Mouse (Mus musculus) embryonic facial prominence, embryonic 11.5 days (tissue): Measurements from ENCODE around the gene Cep41. TPM values are rescaled to one million over a fixed set of nuclear protein-coding genes. Genes with fewer than 3 reads are reported as not detected.

Experiments used
- ATAC-seq: fragments of 200-750 bp; cut with Nextera tagmentation; replicated peaks from 2 replicates; pipeline ENCODE4 v1.8.0; 2017; ENCODE audit warnings: low read depth; ENCODE audit not compliant: insufficient number of reproducible peaks, low FRiP score, low TSS enrichment
- DNase-seq: peaks from one replicate; pipeline ENCODE4 v3.0.0-alpha.2; 2015; ENCODE audit warnings: low spot score
- H3K27ac ChIP-seq: fragments of 300-500 bp; sonication (generic); replicated peaks from 2 replicates; pipeline ENCODE4 v1.5.1; 2014; ENCODE audit warnings: mild to moderate bottlenecking, low read depth, low read length, control low read depth
- H3K27me3 ChIP-seq: fragments of 300-500 bp; sonication (generic); 2 replicates; pipeline ENCODE4 v1.6.1; 2014; ENCODE audit warnings: mild to moderate bottlenecking, low read length, moderate library complexity, mixed read lengths; ENCODE audit not compliant: control insufficient read depth, insufficient read depth
- H3K36me3 ChIP-seq: fragments of 300-500 bp; sonication (generic); replicated peaks from 2 replicates; pipeline ENCODE4 v1.6.1; 2014; ENCODE audit warnings: low read depth, mild to moderate bottlenecking, low read length, moderate library complexity, mixed read lengths; ENCODE audit not compliant: control insufficient read depth, insufficient read depth
- H3K4me1 ChIP-seq: fragments of 300-500 bp; sonication (generic); 2 replicates; pipeline ENCODE4 v1.6.1; 2014; ENCODE audit warnings: low read length, mixed read lengths; ENCODE audit not compliant: control insufficient read depth, insufficient read depth
- H3K4me2 ChIP-seq: fragments of 300-500 bp; sonication (generic); 2 replicates; pipeline ENCODE4 v1.6.1; 2014; ENCODE audit warnings: low read depth, mild to moderate bottlenecking, control low read depth, low read length, moderate library complexity
- H3K4me3 ChIP-seq: fragments of 300-500 bp; sonication (generic); 2 replicates; pipeline ENCODE4 v1.5.1; 2014; ENCODE audit warnings: low read depth, low read length, control low read depth
- H3K9ac ChIP-seq: fragments of 300-500 bp; sonication (generic); replicated peaks from 2 replicates; pipeline ENCODE4 v1.6.1; 2014; ENCODE audit warnings: mild to moderate bottlenecking, control low read depth, low read length
- H3K9me3 ChIP-seq: fragments of 300-500 bp; sonication (generic); replicated peaks from 2 replicates; pipeline ENCODE4 v1.6.1; 2016; ENCODE audit warnings: mild to moderate bottlenecking, low read length, inconsistent platforms, mixed read lengths; ENCODE audit not compliant: control insufficient read depth
- WGBS: fragments of 180-500 bp; shearing (Covaris S2); extraction: QIAGEN DNeasy Blood & Tissue Kit; methylation state at CpG from one replicate; pipeline ENCODE4 v1.1.7; 2014; 5-methylcytosine and 5-hydroxymethylcytosine counted together
- polyA plus RNA-seq: library from polyadenylated mRNA; unstranded; fragments of >200 nt; fragmentation: Nextera tagmentation; extraction: Ambion mirVana; gene quantifications from 2 replicates; pipeline ENCODE4 v1.2.1, GENCODE M21; 2014

Gene Cep41
- polyA plus RNA-seq, 1 experiment from 2014 or later = 28.1 TPM

- ATAC-seq (no peak), DNase-seq (no peak)
- 75% methylated on average over 6 of the region's 6 CpGs for WGBS
Measured at GRCm38 (mm10) chr6:30676506-30676905, 17.0 kb downstream of the Cep41 start.

GRCm38 (mm10) chr6:30675281-30675771 lies 18.2 kb downstream of the Cep41 start:
- H3K4me1 ChIP-seq = peaks cover 2% of the 10 kb centered on the region; the same call in 1 of the 2 replicates
- no peaks in the 10 kb centered on the region for H3K36me3 ChIP-seq
- peak overlapping the region; percentile 66 for H3K9ac ChIP-seq
- no peaks in the 10 kb centered on the region for H3K27me3 ChIP-seq
- H3K9me3 ChIP-seq = no peaks in the 10 kb centered on the region
- DNase-seq = peak; percentile 54
- WGBS = 13% methylated on average over 11 of the region's 11 CpGs
- ATAC-seq = peak; percentile 68
- no peak overlapping the region for H3K4me3 ChIP-seq
- H3K27ac ChIP-seq = peak overlapping the region; percentile 88
- H3K4me2 ChIP-seq = no peak overlapping the region

More at GRCm38 (mm10) chr6:30676506-30676905, 17.0 kb downstream of the Cep41 start:
- Histone ChIP-seq H3K27ac (no peak overlapping the region), H3K27me3 (no peaks in the 10 kb centered on the region), H3K9ac (no peak overlapping the region), H3K4me2 (no peak overlapping the region), H3K4me3 (no peak overlapping the region), H3K36me3 (no peaks in the 10 kb centered on the region), H3K9me3 (no peaks in the 10 kb centered on the region), H3K4me1 (peaks cover 2% of the 10 kb centered on the region; the same call in 1 of the 2 replicates)

DNA sequence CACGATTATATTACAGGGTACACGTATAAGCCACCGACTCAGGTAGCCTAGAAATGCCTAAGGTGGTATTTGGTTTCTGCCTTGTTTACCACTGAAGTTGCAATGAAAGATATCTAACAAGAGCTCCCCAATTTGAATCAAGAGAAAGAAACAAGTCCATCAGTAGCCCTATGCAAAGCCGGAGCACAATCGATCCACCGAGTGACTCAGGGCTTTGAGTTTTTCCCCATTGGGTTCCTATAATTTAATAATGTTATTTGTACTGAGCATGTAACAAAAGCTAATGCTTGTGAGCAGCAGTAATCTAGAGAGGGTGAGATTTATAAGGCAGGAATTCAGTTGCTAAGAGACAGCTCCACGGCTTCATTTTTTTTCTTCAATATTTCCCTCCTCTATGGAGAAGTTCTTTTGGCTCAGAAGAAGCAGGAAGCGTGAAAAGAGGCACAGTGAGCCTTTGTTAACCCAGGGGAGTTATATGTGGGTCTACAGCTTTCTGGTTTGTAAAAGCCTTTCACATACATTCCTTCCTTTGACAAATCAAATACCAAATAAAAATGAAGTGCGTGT lies 18.8 kb downstream of the Cep41 start:
- H3K4me2 ChIP-seq = no peak overlapping the region
- H3K4me3 ChIP-seq = no peak overlapping the region
- WGBS = 41% methylated on average over 9 of the region's 9 CpGs
- H3K4me1 ChIP-seq = peaks cover 2% of the 10 kb centered on the region; the same call in 1 of the 2 replicates
- DNase-seq = peak; percentile 52
- no peaks in the 10 kb centered on the region for H3K27me3 ChIP-seq
- peak overlapping the region; percentile 66; the same call in 1 of the 2 replicates for H3K9ac ChIP-seq
- H3K9me3 ChIP-seq = no peaks in the 10 kb centered on the region
- peak overlapping the region; percentile 88 for H3K27ac ChIP-seq
- 0 out of 2 replicates have a peak, but pooled peaks have one; percentile 13 for ATAC-seq
- no peaks in the 10 kb centered on the region for H3K36me3 ChIP-seq

DNA sequence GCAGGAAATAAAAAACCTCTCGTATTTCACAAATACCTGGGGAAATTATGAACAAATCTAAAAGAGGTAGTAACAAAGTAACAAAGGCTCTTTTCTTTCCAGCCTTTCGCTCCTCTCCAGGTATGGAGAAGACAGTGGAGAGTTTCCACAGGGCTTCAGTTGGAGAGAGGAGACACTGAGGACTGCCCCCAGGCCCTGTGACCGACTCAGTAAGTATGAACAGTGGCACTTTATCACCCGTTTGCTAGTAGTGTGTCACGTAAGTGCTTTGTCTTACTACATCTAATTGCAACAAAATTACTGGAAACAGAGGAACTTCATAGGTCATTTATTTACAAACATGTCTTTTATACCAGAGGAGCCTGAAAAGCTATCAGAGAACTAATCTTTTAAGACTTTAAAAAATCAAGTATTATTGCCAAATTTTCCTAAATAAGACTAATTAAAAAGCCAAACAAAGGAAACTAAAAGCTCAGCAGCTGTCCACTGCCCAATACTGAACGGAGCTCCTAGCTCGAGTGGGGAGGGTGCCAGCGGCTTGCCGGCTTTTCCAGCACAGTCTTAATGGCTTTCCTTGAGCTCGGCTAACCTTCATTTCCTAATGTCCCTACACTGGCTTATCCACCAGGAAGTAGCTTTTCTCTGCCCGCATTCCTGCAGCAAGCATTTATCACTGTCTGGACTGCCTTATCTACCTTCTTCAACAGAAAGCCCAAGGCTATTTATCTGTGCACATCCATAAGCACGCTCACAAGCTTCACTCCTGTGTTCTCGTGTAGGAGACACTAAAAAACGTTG lies 19.6 kb downstream of the Cep41 start:
- 24% methylated on average over 14 of the region's 14 CpGs for WGBS

DNA sequence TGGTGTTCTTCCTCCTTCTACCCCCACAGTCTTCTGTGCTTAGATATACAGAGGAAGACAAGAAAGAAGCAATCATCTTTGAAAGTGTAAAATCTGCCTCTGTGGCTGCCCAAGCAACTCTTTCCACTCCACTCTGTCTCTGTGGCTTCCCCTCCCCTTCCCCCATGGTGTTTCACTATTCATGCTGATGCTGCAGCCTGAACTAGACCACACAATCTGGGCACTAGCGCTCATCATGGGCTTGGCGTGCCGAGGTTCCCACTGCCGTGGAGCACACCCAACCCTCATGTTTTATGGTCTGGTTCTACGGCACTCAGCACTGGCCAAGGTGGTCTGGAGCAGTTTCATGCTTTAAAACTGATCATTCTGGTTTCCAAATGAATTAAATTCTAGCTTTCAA lies 21.9 kb downstream of the Cep41 start:
- 79% methylated on average over 5 of the region's 5 CpGs for WGBS
- ATAC-seq = no peak
- no peak overlapping the region for H3K27ac ChIP-seq
- H3K4me2 ChIP-seq = no peak overlapping the region
- H3K4me3 ChIP-seq = no peak overlapping the region
- H3K9me3 ChIP-seq = no peaks in the 10 kb centered on the region
- no peak overlapping the region for H3K9ac ChIP-seq
- H3K4me1 ChIP-seq = peaks cover 2% of the 10 kb centered on the region; the same call in 1 of the 2 replicates
- H3K27me3 ChIP-seq = no peaks in the 10 kb centered on the region
- DNase-seq = no peak
- no peaks in the 10 kb centered on the region for H3K36me3 ChIP-seq

More for the DNA sequence above, 19.6 kb downstream of the Cep41 start:
- peak; percentile 46 for DNase-seq
- peak overlapping the region; percentile 10 for H3K9ac ChIP-seq
- peak overlapping the region; percentile 42 for H3K27ac ChIP-seq
- no peak overlapping the region for H3K4me3 ChIP-seq
- ATAC-seq = no peak
- no peaks in the 10 kb centered on the region for H3K27me3 ChIP-seq
- H3K4me1 ChIP-seq = peaks cover 2% of the 10 kb centered on the region; the same call in 1 of the 2 replicates
- H3K9me3 ChIP-seq = no peaks in the 10 kb centered on the region
- H3K4me2 ChIP-seq = no peak overlapping the region
- no peaks in the 10 kb centered on the region for H3K36me3 ChIP-seq

- peak overlapping the region; percentile 53; the same call in 1 of the 2 replicates for H3K27ac ChIP-seq
- ATAC-seq (no peak), DNase-seq (peak; percentile 60)
- H3K4me3 ChIP-seq = no peak overlapping the region
- no peaks in the 10 kb centered on the region for H3K27me3 ChIP-seq
- no peak overlapping the region for H3K4me2 ChIP-seq
- no peaks in the 10 kb centered on the region for H3K36me3 ChIP-seq
- no peaks in the 10 kb centered on the region for H3K4me1 ChIP-seq
- H3K9me3 ChIP-seq = no peaks in the 10 kb centered on the region
- no peak overlapping the region for H3K9ac ChIP-seq
- 38% methylated on average over 5 of the region's 5 CpGs for WGBS
Measured at GRCm38 (mm10) chr6:30667585-30667984, 26.0 kb downstream of the Cep41 start.

DNA sequence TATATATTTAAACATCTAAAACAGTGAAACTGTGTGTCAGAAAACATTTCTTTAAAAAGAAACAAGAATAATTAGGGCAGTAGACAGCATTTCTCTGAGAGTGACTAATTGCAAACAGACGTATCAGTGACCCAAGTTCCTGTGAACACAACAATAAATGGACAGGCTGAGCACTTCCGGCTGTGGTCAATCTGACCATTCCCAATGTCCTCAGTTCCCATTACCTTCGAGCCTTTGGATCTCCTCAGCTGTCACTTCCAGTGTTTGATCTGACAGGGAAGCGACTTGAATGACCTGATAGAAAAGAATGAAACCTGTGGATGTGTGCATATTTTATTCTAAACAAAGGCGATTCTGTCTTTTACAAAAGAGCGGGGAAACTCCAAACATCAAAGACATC lies 27.5 kb downstream of the Cep41 start:
- H3K4me1 ChIP-seq = no peaks in the 10 kb centered on the region
- H3K9me3 ChIP-seq = no peaks in the 10 kb centered on the region
- no peak for DNase-seq

DNA sequence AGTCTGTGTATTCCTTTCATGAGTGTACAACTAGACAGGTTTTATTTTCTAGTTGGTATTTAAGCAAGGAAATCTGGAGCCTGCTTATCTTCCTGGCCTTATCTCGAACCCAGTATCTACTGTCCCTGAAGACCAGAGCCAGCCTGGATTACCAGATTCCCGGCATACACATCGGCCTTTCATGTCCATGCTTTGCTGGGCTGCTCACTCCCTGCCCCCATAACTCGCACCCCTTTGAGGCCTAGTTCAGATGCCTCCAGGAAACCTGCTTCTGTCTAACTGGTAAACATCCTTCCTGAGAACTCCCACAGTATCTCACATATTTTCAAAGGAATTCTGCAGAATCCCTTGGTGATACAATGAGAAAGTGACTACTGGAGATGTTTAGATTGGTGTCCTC lies 28.3 kb downstream of the Cep41 start:
- Histone ChIP-seq H3K9ac (no peak overlapping the region), H3K4me3 (no peak overlapping the region), H3K36me3 (no peaks in the 10 kb centered on the region), H3K27ac (peak overlapping the region; percentile 66), H3K4me1 (no peaks in the 10 kb centered on the region), H3K9me3 (no peaks in the 10 kb centered on the region), H3K4me2 (no peak overlapping the region), H3K27me3 (no peaks in the 10 kb centered on the region)
- ATAC-seq (no peak), DNase-seq (no peak)
- 15% methylated on average over 4 of the region's 4 CpGs for WGBS

More for the DNA sequence above, 27.5 kb downstream of the Cep41 start:
- H3K4me3 ChIP-seq = no peak overlapping the region
- no peak for ATAC-seq
- no peaks in the 10 kb centered on the region for H3K36me3 ChIP-seq
- no peak overlapping the region for H3K9ac ChIP-seq
- no peak overlapping the region for H3K4me2 ChIP-seq
- H3K27me3 ChIP-seq = no peaks in the 10 kb centered on the region
- WGBS = 19% methylated on average over 6 of the region's 6 CpGs
- H3K27ac ChIP-seq = no peak overlapping the region
